Mouse (Mus musculus) CH12.LX (cell line): ENCODE data around the gene Isoc2a.

Experiments used
- EP300 ChIP-seq: IDR thresholded peaks from 2 replicates; pipeline ENCODE4 v1.6.1; 2011; ENCODE audit warnings: low read length, improper control_type of control experiment
- USF2 ChIP-seq: conservative IDR thresholded peaks from 2 replicates; pipeline ENCODE4 v1.6.1; 2011; ENCODE audit warnings: low read depth, low read length, improper control_type of control experiment
- ZC3H11A ChIP-seq: IDR thresholded peaks from 2 replicates; pipeline ENCODE4 v1.6.1; 2012; ENCODE audit warnings: low read depth, mild to moderate bottlenecking, inconsistent platforms, low read length, improper control_type of control experiment

- no peak for TF ChIP-seq ZC3H11A
- no peak for TF ChIP-seq USF2
- TF ChIP-seq EP300: no peak
Measured at GRCm38 (mm10) chr7:4830476-4830875, 46.5 kb upstream of the Isoc2a start.
